Mouse (Mus musculus) midbrain, embryonic 16.5 days (tissue): Measurements from ENCODE around the gene Zfp593. TPM values are rescaled to one million over a fixed set of nuclear protein-coding genes. Genes with fewer than 3 reads are reported as not detected.

Experiments used
- ATAC-seq: fragments of 200-750 bp; cut with Nextera tagmentation; 2 replicates; pipeline ENCODE4 v1.8.0; 2017; ENCODE audit warnings: moderate TSS enrichment
- H3K27ac ChIP-seq: fragments of 300-500 bp; sonication (generic); 2 replicates; pipeline ENCODE4 v1.5.1; 2014; ENCODE audit warnings: mild to moderate bottlenecking, low read length, mixed read lengths
- H3K27me3 ChIP-seq: fragments of 300-500 bp; sonication (generic); 2 replicates; pipeline ENCODE4 v1.6.1; 2014; ENCODE audit warnings: low read depth, low read length, mixed read lengths; ENCODE audit not compliant: control insufficient read depth, insufficient read depth
- H3K36me3 ChIP-seq: fragments of 300-500 bp; sonication (generic); 2 replicates; pipeline ENCODE4 v1.6.1; 2014; ENCODE audit warnings: mild to moderate bottlenecking, low read length, moderate library complexity, mixed read lengths; ENCODE audit not compliant: control insufficient read depth, insufficient read depth
- H3K4me1 ChIP-seq: fragments of 300-500 bp; sonication (generic); 2 replicates; pipeline ENCODE4 v1.6.1; 2014; ENCODE audit warnings: mild to moderate bottlenecking, low read length, mixed read lengths; ENCODE audit not compliant: control insufficient read depth, insufficient read depth
- H3K4me2 ChIP-seq: fragments of 300-500 bp; sonication (generic); 2 replicates; pipeline ENCODE4 v1.6.1; 2014; ENCODE audit warnings: mild to moderate bottlenecking, low read length, mixed read lengths
- H3K4me3 ChIP-seq: fragments of 300-500 bp; sonication (generic); 2 replicates; pipeline ENCODE4 v1.5.1; 2014; ENCODE audit warnings: low read depth, mild to moderate bottlenecking, low read length, moderate library complexity, mixed read lengths
- H3K9ac ChIP-seq: fragments of 300-500 bp; sonication (generic); 2 replicates; pipeline ENCODE4 v1.6.1; 2014; ENCODE audit warnings: low read depth, low read length, mixed read lengths
- H3K9me3 ChIP-seq: fragments of 300-500 bp; sonication (generic); replicated peaks from 2 replicates; pipeline ENCODE4 v1.6.1; 2014; ENCODE audit warnings: mild to moderate bottlenecking, low read length, mixed read lengths; ENCODE audit not compliant: control insufficient read depth, poor library complexity, severe bottlenecking
- WGBS: fragments of 180-500 bp; shearing (Covaris S2); extraction: QIAGEN DNeasy Blood & Tissue Kit; methylation state at CpG from one replicate; pipeline ENCODE4 v1.1.7; 2014; 5-methylcytosine and 5-hydroxymethylcytosine counted together
- polyA plus RNA-seq: library from polyadenylated mRNA; unstranded; fragments of >200 nt; fragmentation: Nextera tagmentation; extraction: Ambion mirVana; gene quantifications from 2 replicates; pipeline ENCODE4 v1.2.1, GENCODE M21; 2015

The Zfp593 gene
- polyA plus RNA-seq, 1 experiment from 2014 or later, result 13.4 TPM

DNA sequence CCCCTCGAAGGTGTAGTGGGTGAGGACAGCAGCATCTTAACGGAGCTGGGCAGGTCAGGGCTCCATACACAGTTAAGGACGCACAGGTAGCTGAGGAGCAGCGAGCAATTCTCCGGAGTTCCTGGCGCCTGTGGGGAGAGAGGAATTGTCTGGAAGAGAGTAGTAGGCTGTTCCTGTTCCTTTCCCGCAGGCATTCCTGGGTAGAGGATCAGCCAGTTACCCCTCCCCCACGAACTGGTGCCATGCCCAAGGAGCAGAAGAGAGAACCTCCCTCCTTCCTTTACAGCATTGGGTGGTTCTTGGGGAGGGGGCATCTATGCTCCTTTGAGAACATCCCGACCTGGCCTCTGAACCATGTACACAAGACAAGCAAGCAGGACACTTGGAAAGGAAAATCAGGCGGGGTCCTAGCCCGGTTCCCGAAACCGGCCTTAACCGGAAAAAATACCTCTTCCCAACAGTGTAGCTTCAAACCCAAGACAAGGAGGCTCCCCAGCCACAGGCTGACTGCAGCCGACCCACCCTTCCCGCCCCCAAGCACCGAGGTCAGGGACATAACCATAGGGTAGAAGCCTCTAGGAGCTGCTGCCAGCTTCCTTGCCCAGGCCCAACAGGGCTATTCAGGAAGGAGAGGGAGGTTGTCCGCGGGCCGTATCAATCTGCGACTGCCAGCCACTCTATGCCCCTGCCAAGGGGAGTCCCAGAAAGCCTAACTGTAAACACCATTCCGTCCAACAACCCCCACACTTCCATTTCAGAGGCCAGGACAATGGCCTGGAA, 6.9 kb upstream of the Zfp593 start:
- WGBS, result 7% methylated on average over 22 of the region's 22 CpGs
- peaks cover 53% of the 10 kb centered on the region for H3K27me3 ChIP-seq
- peaks cover 18% of the 10 kb centered on the region; the same call in 1 of the 2 replicates for H3K4me1 ChIP-seq
- no peaks in the 10 kb centered on the region for H3K36me3 ChIP-seq
- H3K4me2 ChIP-seq, result peak overlapping the region; percentile 77
- no peaks in the 10 kb centered on the region for H3K9me3 ChIP-seq
- H3K4me3 ChIP-seq, result peak overlapping the region; percentile 59
- ATAC-seq, result no peak
- H3K27ac ChIP-seq, result peak overlapping the region; percentile 81
- peak overlapping the region; percentile 75 for H3K9ac ChIP-seq

DNA sequence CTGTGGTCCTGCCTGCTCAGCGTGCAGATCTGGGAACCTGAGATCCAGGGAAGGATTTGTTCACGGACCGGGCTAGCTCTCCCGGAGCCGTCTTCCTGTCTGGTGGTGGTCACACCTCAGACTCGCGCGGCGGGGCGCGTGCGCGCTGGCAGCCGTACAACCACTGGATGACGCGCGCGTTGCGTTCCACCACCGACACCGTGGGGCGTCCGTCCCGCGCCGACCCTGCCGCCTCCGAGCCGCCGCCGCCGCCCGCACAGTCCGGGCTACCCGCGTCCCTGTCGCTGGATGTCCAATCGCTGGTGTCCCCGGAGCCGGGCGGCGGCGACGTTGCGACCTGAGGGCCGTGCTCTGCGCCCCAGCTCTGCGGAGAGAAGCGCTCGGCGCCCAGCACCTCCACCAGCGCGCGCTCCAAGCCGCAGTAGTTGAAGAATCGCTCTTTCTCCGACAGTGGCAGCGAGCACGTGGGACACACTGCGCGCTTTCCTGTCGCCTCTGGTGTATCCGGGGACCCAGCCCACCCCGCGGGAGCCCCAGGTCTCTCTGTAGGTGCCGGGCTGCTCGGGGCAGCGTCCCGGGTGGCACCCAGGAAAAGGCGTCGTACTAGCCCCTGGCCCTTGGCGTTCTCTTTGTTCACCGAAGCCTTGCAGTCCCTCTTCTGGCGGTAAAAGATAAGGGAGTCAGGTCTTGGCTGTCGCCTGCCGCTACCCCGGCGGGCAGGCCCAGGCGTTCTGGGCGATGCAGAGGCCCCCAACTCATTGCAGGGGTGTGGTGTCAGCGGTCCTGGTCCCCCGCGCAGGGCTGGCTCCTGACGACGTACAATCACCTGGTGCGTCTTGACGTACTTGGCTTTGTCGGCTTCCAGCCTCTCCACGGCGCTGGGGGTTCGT, 6.1 kb upstream of the Zfp593 start:
- 1% methylated on average over 86 of the region's 91 CpGs for WGBS
- peak overlapping the region; percentile 77 for H3K4me2 ChIP-seq
- H3K27ac ChIP-seq, result peak overlapping the region; percentile 81
- H3K4me1 ChIP-seq, result peaks cover 18% of the 10 kb centered on the region; the same call in 1 of the 2 replicates
- peak overlapping the region; percentile 75 for H3K9ac ChIP-seq
- H3K9me3 ChIP-seq, result no peaks in the 10 kb centered on the region
- no peaks in the 10 kb centered on the region for H3K36me3 ChIP-seq
- peak; percentile 66 for ATAC-seq
- peaks cover 54% of the 10 kb centered on the region for H3K27me3 ChIP-seq
- peak overlapping the region; percentile 59 for H3K4me3 ChIP-seq

DNA sequence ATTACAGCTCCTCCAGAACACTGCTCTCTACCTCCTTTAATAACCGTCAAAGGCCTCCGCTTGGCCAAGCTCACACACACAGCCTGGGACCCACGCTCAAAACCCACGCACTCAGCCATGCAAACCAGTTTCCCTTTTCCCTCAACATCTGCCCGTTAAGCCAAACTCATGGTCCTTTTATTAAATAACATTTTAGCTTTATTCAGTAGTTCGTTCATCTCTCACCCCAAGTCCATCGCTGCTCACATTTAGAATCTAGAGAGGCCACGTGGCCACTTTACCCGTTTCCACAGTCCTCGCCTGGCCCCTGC, 5.5 kb upstream of the Zfp593 start:
- Histone ChIP-seq H3K27me3 (peaks cover 49% of the 10 kb centered on the region), H3K4me1 (peaks cover 21% of the 10 kb centered on the region; the same call in 1 of the 2 replicates)

DNA sequence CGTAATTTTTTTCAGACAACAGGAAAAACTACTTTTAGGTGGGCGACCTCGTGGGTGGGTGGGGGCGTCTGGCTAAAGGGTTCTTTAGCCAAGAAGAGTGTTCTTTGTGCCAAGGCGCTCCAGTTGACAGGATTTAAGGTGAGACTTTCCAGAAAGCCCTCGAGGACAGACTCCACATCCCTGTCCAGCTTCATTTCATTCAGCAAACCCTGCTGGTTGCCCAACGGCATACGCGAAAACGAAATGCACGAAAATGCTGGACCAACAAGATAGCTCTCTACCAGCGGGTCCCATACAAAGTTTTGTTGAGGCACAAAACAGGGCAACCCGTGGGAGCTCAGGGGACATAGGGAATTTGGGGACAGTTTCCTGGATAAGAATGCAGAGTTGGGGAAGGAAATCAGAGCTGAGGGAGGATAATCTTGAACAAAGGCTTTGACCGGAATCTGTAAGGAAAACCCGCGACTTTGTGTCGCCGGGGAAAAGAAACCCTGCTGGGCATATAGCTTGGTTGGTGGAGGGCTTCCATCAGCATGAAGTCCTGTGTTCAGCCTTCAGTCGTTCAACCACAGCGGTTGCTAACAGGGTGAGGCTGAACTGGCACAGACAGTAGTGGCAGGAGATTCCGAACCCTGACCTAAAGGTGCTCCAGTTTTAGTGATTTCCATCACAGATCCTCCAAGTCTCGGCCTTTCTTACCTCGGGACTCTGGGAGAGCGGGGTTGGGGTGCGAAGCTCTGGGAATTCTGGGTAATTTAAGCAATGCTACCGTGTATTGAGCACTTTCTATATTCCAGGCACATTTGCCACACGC, 4.9 kb upstream of the Zfp593 start:
- 4% methylated on average over 27 of the region's 27 CpGs for WGBS
- 0 out of 2 replicates have a peak overlapping the region, but pooled peaks have one; percentile 81 for H3K27ac ChIP-seq

More for the DNA sequence above, 5.5 kb upstream of the Zfp593 start:
- Histone ChIP-seq H3K9me3 (no peaks in the 10 kb centered on the region), H3K4me2 (peak overlapping the region; percentile 77), H3K4me3 (peak overlapping the region; percentile 59), H3K9ac (peak overlapping the region; percentile 75), H3K27ac (peak overlapping the region; percentile 81), H3K36me3 (no peaks in the 10 kb centered on the region)
- no peak for ATAC-seq
- 3% methylated on average over 10 of the region's 10 CpGs for WGBS

DNA sequence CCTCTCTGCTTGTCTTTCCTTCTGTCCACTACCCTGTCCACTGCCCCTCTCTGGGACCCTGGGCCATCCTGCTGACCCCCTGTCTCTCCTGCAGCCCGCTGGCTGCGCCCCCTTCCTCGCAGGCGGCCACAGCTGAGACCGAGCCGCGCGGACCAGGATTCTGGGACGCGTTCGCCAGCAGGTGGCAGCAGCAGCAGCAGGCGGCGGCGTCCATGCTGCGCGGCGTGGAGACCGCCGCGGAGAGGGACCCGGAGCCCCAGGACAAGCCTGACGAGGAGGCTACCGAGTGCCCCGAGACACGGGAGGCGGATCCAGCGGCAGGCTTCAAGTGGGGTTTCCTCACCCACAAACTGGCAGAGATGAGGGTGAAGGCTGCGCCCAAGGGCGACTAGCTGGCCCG, 4.3 kb upstream of the Zfp593 start:
- Histone ChIP-seq H3K4me2 (peak overlapping the region; percentile 77), H3K36me3 (no peaks in the 10 kb centered on the region), H3K27ac (no peak overlapping the region), H3K4me1 (peaks cover 27% of the 10 kb centered on the region), H3K9ac (peak overlapping the region; percentile 57), H3K4me3 (peak overlapping the region; percentile 59), H3K9me3 (no peaks in the 10 kb centered on the region), H3K27me3 (peaks cover 43% of the 10 kb centered on the region)
- 1% methylated on average over 30 of the region's 30 CpGs for WGBS
- ATAC-seq, result peak; percentile 30; the same call in 1 of the 2 replicates

More for the DNA sequence above, 4.9 kb upstream of the Zfp593 start:
- Histone ChIP-seq H3K4me3 (peak overlapping the region; percentile 59), H3K9ac (peak overlapping the region; percentile 75), H3K9me3 (no peaks in the 10 kb centered on the region), H3K27me3 (peaks cover 49% of the 10 kb centered on the region), H3K4me2 (peak overlapping the region; percentile 77), H3K36me3 (no peaks in the 10 kb centered on the region), H3K4me1 (peaks cover 24% of the 10 kb centered on the region; the same call in 1 of the 2 replicates)
- ATAC-seq, result no peak

DNA sequence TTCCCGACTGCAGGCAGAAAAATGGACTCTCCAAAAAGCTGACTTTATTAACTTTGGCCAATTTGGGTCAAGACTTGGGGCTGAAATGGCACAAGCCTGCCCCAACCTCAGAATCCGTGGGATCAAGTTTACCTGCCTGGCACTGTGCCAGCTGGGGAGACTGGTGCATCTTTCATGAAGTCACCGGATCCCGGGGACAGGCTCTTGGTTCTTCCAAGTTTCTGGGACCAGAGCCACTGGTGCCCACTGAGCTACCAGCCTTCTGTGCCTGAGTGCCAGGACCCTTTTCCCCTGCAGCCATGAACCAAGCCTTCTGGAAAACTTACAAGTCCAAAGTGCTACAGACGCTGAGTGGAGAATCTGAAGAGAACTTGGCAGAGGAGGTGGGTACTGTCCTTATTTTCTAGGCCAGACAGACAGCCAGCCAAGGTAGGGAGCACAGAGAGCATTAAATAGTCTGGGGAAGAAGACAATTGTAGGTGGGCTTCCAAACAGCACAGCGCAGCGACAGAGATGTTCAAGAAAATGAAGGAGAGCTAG, 1.4 kb upstream of the Zfp593 start, which contains the start of gene Gm30191:
TSS of gene Gm30191 (plus strand) at position 217 of the 540 bp plus-strand sequence.
- Histone ChIP-seq H3K4me3 (peak within 1 kb of the TSS; percentile 67), H3K36me3 (no peaks in the 10 kb centered on the region), H3K4me1 (peaks cover 26% of the 10 kb centered on the region), H3K9ac (peak within 1 kb of the TSS; percentile 60), H3K4me2 (peak within 1 kb of the TSS; percentile 85), H3K27me3 (peaks cover 19% of the 10 kb centered on the region), H3K9me3 (no peaks in the 10 kb centered on the region), H3K27ac (no peak within 1 kb of the TSS)
- 66% methylated on average over 7 of the region's 7 CpGs for WGBS
- ATAC-seq, result no peak

DNA sequence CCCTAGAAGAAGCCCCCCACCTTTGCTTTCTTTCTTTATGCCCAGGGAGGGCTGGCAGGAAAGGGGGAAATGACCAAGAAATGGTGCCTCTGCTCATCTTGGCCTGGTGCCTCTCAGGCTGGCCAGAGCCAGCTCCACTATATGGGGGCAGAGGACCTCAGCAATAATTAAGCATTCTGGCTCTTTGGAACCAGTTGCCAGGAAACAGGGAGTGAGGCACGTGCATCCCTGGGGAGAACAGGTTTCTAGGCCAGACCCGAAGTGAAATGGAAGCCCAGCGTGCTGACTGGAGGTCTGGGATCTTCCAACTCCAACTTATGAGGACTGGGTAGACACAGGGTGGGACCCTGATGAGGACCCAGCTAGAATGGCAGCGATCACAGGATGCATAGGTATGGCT, 864 bp upstream of the Zfp593 start:
- WGBS, result 20% methylated on average over 4 of the region's 4 CpGs

More for the DNA sequence above, 864 bp upstream of the Zfp593 start:
- Histone ChIP-seq H3K36me3 (no peaks in the 10 kb centered on the region), H3K9ac (no peak overlapping the region), H3K9me3 (no peaks in the 10 kb centered on the region), H3K4me1 (peaks cover 24% of the 10 kb centered on the region), H3K4me3 (no peak overlapping the region), H3K4me2 (no peak overlapping the region; the same call in 1 of the 2 replicates), H3K27ac (no peak overlapping the region), H3K27me3 (peaks cover 19% of the 10 kb centered on the region)
- no peak; the same call in 1 of the 2 replicates for ATAC-seq
